Mouse (Mus musculus): ENCODE measurements around the gene Vsig2. TPM values are rescaled to one million over a fixed set of nuclear protein-coding genes. Genes with fewer than 3 reads are reported as not detected.
A peak's percentile ranks its signal among the peaks of the same experiment; 100 is the strongest.

The Vsig2 gene
- polyA plus RNA-seq, 1 experiment from 2014 or later: 3.1 TPM

DNA sequence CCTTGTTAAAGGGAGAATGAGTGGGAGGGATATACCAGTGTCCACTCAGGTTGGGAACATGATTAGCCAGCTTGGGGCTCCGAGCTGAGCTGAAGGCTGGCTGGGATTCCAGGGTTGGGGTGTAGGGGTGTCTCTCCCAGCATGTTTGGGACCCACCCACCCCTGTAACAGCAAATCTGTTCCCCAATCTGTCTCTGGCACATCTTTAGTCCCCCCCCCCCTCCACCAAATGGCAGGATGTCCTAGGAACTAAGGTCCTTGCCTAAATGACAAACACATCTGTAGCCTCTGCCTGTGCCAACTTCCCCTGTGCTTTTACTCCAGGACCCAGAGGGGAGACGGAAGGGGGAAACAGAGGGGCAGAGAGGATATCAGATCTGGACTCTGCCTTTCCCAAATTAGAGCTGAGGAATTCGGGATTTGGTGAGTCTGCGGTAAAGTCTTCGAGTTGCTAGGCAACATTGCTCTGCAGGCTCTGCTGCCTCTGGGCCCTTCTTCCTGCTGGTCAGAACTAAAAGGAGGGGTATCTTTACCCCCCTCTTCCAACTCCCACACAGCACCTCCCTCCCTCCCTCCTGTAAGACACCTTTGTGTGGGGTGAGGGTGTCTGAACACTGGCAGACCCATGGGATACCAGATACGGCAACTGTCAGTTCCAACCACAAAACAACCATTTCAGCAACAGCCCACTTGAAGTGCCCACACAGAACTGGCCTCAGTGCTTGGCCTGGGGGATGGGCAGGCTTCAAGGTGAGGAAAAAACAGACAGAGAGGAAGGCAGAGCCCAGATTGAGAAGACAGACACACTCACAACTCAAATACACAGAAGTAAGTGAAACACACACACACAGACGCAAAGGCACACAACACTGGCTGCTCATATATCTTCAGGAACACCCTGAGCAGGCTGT is 16.0 kb downstream of the Vsig2 start, which contains the start of gene Siae:
Siae (plus strand) TSS at position 861 of the 911 bp plus-strand sequence.
- Histone ChIP-seq H3K9me3 (ENCODE audit: control insufficient read depth, low read length) (no peaks in the 10 kb centered on the region), H3K27me3 (replicated peaks; ENCODE audit: control insufficient read depth, insufficient read depth, low read length) (peaks cover 30% of the 10 kb centered on the region), H3K4me1 (ENCODE audit: control insufficient read depth, insufficient read depth, low read length) (peaks cover 10% of the 10 kb centered on the region; the same call in 1 of the 2 replicates), H3K27ac (ENCODE audit: low read length) (no peak within 1 kb of the TSS), H3K9ac (ENCODE audit: low read depth, low read length) (no peak within 1 kb of the TSS), H3K4me3 (ENCODE audit: low read length) (no peak within 1 kb of the TSS), H3K4me2 (ENCODE audit: low read depth, low read length) (no peak within 1 kb of the TSS), H3K36me3 (ENCODE audit: control insufficient read depth, insufficient read depth, low read length) (no peaks in the 10 kb centered on the region)
- WGBS: 33% methylated on average over 7 of the region's 7 CpGs
- no peak for ATAC-seq

DNA sequence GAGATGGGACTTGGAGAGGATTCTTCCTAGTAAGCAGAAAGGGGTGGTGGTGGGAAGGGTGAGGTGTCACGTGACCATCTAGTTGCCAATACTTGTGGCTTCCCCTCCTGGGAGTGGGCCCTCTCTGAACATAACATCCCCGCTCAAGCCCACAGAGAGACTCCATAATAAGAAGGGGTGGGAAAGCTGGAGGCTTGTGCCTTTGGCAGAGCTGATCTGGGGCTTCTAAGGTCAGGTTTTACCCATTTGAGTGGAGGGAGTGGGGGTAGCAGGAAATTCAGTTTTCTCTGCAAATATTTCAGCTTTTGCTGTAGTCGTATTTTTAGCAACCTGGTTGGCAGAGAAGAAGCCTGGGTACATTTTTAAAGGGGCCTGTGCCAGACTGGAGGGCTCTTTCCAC is 17.3 kb downstream of the Vsig2 start:
- Histone ChIP-seq H3K36me3 (ENCODE audit: control insufficient read depth, insufficient read depth, low read length) (no peaks in the 10 kb centered on the region), H3K27ac (ENCODE audit: low read length) (no peak overlapping the region), H3K9ac (ENCODE audit: low read depth, low read length) (no peak overlapping the region), H3K4me3 (ENCODE audit: low read length) (no peak overlapping the region), H3K9me3 (ENCODE audit: control insufficient read depth, low read length) (no peaks in the 10 kb centered on the region), H3K4me2 (ENCODE audit: low read depth, low read length) (no peak overlapping the region), H3K4me1 (ENCODE audit: control insufficient read depth, insufficient read depth, low read length) (peaks cover 10% of the 10 kb centered on the region; the same call in 1 of the 2 replicates), H3K27me3 (replicated peaks; ENCODE audit: control insufficient read depth, insufficient read depth, low read length) (peaks cover 18% of the 10 kb centered on the region; the same call in 1 of the 2 replicates)
- no peak for ATAC-seq
- 69% methylated on average over 3 of the region's 3 CpGs for WGBS

DNA sequence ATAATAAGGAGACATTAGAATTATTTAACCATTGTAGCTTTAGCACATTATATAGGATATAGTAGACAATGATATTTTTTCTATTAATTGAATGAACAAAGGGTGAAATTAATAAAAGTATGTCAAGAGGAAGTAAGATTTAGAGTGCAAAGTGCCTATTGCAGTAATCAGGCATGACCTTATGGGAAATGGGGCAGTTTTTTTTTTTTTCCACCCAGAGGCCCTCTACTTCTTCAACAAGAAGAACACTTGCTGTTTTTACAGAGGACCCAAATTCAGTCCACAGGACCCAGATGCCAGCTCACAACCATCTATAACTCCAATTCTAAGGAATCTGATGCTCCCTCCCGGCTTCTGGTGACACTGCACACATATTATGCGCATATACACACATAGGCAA is 21.6 kb downstream of the Vsig2 start:
- Histone ChIP-seq H3K36me3 (ENCODE audit: control insufficient read depth, insufficient read depth, low read length) (no peaks in the 10 kb centered on the region), H3K4me2 (ENCODE audit: low read depth, low read length) (no peak overlapping the region), H3K27me3 (replicated peaks; ENCODE audit: control insufficient read depth, insufficient read depth, low read length) (no peaks in the 10 kb centered on the region), H3K4me3 (ENCODE audit: low read length) (no peak overlapping the region), H3K9me3 (ENCODE audit: control insufficient read depth, low read length) (no peaks in the 10 kb centered on the region), H3K9ac (ENCODE audit: low read depth, low read length) (no peak overlapping the region), H3K4me1 (ENCODE audit: control insufficient read depth, insufficient read depth, low read length) (no peaks in the 10 kb centered on the region), H3K27ac (ENCODE audit: low read length) (no peak overlapping the region)
- no peak for ATAC-seq
- 85% methylated on average over 2 of the region's 2 CpGs for WGBS

DNA sequence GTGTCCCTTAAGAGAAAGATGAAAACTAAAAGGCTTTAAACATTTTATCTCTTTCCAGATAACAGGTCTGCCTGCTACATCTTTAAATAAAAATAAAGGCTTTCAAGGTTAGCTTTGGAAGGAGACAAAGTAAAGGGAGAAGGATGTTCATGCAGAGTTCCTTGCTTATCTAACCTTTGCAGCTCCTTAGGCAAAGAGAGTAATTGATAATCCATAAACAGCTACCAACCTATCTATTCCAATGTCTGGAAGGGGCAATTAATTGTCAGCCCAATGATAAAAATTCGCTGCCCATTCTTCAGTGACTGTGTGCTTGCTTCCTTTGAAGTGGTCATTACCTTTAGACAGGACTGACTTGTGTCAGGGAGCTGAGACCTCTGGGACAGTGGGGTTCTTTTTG is 24.8 kb downstream of the Vsig2 start:
- no peak overlapping the region for H3K9ac ChIP-seq (ENCODE audit: low read depth, low read length)
- H3K27ac ChIP-seq (ENCODE audit: low read length): no peak overlapping the region
- no peak for ATAC-seq
- H3K4me2 ChIP-seq (ENCODE audit: low read depth, low read length): no peak overlapping the region
- no peaks in the 10 kb centered on the region for H3K27me3 ChIP-seq (replicated peaks; ENCODE audit: control insufficient read depth, insufficient read depth, low read length)
- H3K9me3 ChIP-seq (ENCODE audit: control insufficient read depth, low read length): no peaks in the 10 kb centered on the region
- peaks cover 10% of the 10 kb centered on the region for H3K4me1 ChIP-seq (ENCODE audit: control insufficient read depth, insufficient read depth, low read length)
- WGBS: 38% methylated on average over 1 of the region's 1 CpGs
- H3K36me3 ChIP-seq (ENCODE audit: control insufficient read depth, insufficient read depth, low read length): no peaks in the 10 kb centered on the region
- H3K4me3 ChIP-seq (ENCODE audit: low read length): no peak overlapping the region

DNA sequence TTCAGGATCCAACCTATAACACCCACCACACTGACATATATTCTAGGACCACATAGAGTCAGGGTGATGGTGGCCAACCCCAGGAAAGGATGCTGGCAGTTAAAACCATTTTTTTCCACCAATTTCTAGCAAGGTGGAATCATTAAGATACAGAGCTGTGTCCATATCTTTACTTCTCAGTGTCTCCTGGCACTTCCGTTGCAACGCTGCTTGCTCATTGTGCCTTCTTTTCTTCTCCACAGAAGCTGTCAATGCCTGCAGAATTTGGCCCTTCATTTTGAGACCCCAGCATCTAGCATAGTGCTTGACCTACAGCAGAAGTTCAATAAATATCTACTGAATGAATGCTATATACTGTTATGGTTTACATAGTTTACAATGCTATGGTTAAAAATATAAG is 28.0 kb downstream of the Vsig2 start:
- no peak overlapping the region for H3K9ac ChIP-seq (ENCODE audit: low read depth, low read length)
- H3K4me1 ChIP-seq (ENCODE audit: control insufficient read depth, insufficient read depth, low read length): peaks cover 13% of the 10 kb centered on the region
- no peak for ATAC-seq
- 90% methylated on average over 2 of the region's 2 CpGs for WGBS
- no peaks in the 10 kb centered on the region for H3K36me3 ChIP-seq (ENCODE audit: control insufficient read depth, insufficient read depth, low read length)
- H3K27me3 ChIP-seq (replicated peaks; ENCODE audit: control insufficient read depth, insufficient read depth, low read length): no peaks in the 10 kb centered on the region
- no peaks in the 10 kb centered on the region for H3K9me3 ChIP-seq (ENCODE audit: control insufficient read depth, low read length)
- no peak overlapping the region for H3K4me3 ChIP-seq (ENCODE audit: low read length)
- no peak overlapping the region for H3K4me2 ChIP-seq (ENCODE audit: low read depth, low read length)
- no peak overlapping the region for H3K27ac ChIP-seq (ENCODE audit: low read length)

DNA sequence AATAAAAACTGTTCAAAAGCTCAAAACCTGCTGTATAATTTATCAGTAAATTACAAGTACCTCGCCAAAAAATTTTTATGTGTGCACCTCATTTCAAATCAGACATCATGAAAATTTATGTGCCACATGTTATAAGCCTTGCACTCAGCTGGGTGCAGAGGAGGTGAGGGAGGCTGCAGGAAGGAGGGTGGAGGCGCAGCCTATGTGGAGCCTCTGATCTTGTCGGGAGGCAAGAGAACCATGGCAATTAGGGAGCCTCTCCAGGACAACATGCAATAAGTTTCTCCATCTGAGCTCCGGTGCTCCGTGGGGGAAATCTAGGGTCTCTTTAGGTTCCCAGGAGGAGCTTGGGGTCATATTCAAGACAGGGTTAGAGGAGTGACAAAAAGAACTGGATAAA is 28.4 kb downstream of the Vsig2 start:
- WGBS: 47% methylated on average over 5 of the region's 5 CpGs
- no peaks in the 10 kb centered on the region for H3K27me3 ChIP-seq (replicated peaks; ENCODE audit: control insufficient read depth, insufficient read depth, low read length)
- H3K4me1 ChIP-seq (ENCODE audit: control insufficient read depth, insufficient read depth, low read length): peaks cover 13% of the 10 kb centered on the region
- H3K9ac ChIP-seq (ENCODE audit: low read depth, low read length): no peak overlapping the region
- H3K4me3 ChIP-seq (ENCODE audit: low read length): no peak overlapping the region
- no peaks in the 10 kb centered on the region for H3K36me3 ChIP-seq (ENCODE audit: control insufficient read depth, insufficient read depth, low read length)
- H3K27ac ChIP-seq (ENCODE audit: low read length): no peak overlapping the region
- H3K9me3 ChIP-seq (ENCODE audit: control insufficient read depth, low read length): no peaks in the 10 kb centered on the region
- H3K4me2 ChIP-seq (ENCODE audit: low read depth, low read length): 0 out of 2 replicates have a peak overlapping the region, but pooled peaks have one; percentile 28
- ATAC-seq: no peak

DNA sequence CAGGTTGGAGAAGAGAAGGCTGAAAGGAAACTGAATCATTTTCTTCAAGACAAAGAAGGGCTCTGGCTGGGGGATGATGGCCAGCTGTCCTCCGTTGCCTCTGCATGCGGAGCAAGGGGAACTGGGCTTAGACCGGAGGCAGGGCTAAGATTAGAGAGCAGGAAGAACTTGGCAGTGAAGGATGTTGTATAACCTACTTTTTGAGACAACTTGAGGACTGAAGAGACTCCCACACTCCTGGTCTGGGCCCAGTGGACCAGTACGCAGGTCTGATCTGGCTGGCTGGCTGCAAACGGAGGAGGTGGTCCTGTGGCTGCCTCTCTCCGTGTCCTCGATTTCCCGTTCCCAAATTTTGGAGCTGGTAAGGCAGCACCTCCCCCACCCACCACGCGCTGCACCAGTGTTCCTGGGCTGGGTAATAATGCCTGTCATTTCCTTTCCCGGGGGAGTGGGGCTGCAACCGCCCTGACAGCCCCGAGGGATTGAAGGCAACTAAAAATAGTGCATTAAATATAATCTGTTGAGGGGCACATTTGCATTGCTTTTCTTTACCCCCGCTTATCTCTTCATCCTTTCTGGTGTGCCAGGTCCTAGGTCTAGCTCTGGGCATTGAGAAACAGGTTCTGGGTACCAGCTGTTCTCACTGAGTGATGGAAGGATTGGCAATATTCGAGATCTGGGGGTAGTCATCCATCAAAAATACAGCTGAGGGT is 29.0 kb downstream of the Vsig2 start:
- Histone ChIP-seq H3K4me1 (ENCODE audit: control insufficient read depth, insufficient read depth, low read length) (peaks cover 13% of the 10 kb centered on the region), H3K4me3 (ENCODE audit: low read length) (no peak overlapping the region), H3K27ac (ENCODE audit: low read length) (no peak overlapping the region), H3K4me2 (ENCODE audit: low read depth, low read length) (peak overlapping the region; percentile 28; the same call in 1 of the 2 replicates), H3K36me3 (ENCODE audit: control insufficient read depth, insufficient read depth, low read length) (no peaks in the 10 kb centered on the region), H3K9ac (ENCODE audit: low read depth, low read length) (no peak overlapping the region), H3K9me3 (ENCODE audit: control insufficient read depth, low read length) (no peaks in the 10 kb centered on the region), H3K27me3 (replicated peaks; ENCODE audit: control insufficient read depth, insufficient read depth, low read length) (no peaks in the 10 kb centered on the region)
- WGBS: 26% methylated on average over 15 of the region's 15 CpGs
- peak; percentile 35 for ATAC-seq

DNA sequence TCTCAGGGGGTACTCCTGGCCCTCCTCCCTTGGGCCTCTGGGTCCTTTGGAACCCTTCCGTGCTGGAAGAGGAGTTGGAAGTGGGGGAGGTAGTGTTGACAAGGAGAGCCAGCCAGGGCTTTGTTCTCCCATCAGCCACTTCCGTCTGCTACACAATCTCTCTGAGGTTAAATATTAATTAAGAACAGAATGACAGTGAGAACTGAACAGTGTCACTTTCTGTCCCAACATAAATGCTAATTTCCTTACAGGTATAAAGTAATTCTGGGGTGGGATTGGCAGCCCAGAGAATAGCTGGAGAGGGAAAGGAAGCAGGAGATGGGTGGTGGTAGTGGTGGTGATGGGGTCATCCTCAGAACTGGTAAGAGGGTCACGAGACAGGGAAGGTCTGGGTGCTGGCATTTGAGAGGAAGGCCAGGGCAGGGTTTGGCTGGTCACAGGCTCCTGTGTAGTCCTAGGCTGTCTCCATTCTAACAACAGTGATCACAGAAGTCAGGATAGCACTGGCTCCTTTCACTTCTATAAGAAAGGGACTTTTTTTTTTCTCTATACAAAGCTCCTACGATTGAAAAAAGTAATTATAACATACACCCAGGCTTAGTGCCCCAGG is 29.7 kb downstream of the Vsig2 start:
- WGBS: 37% methylated on average over 4 of the region's 4 CpGs
- Histone ChIP-seq H3K9ac (ENCODE audit: low read depth, low read length) (no peak overlapping the region), H3K4me3 (ENCODE audit: low read length) (no peak overlapping the region), H3K4me1 (ENCODE audit: control insufficient read depth, insufficient read depth, low read length) (peaks cover 13% of the 10 kb centered on the region), H3K27ac (ENCODE audit: low read length) (peak overlapping the region; percentile 56; the same call in 1 of the 2 replicates), H3K9me3 (ENCODE audit: control insufficient read depth, low read length) (no peaks in the 10 kb centered on the region), H3K4me2 (ENCODE audit: low read depth, low read length) (0 out of 2 replicates have a peak overlapping the region, but pooled peaks have one; percentile 28), H3K27me3 (replicated peaks; ENCODE audit: control insufficient read depth, insufficient read depth, low read length) (no peaks in the 10 kb centered on the region), H3K36me3 (ENCODE audit: control insufficient read depth, insufficient read depth, low read length) (no peaks in the 10 kb centered on the region)
- ATAC-seq: peak; percentile 81

DNA sequence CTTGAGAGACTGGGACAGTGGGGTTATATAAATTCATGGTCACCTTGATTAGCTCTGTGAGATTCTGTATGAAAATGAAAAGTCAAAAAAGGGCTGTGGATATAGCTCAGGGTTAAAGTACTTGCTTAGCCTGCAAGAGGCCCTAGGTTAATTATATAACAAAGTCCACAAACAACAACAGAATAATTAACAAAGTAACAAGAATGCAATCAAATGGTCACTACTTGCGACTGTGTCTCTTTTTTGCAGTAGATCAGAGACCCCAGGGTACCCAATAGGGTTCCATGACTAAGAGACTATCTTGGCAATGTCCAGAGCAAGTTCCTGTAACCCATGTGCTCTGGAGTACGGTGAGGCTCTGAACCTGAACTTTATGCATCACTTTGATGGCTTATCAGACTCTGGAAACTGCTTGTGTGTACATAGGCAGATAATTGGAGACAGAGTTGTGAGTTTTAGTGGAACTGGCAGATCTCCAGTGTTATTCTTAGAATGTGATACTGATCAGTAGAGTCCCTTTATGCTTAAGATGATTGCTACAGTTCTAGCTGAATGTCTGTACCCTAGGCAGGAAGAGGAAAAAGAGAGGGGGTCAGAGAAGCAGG is 30.3 kb downstream of the Vsig2 start:
- H3K27ac ChIP-seq (ENCODE audit: low read length): 0 out of 2 replicates have a peak overlapping the region, but pooled peaks have one; percentile 27
- ATAC-seq: peak; percentile 81
- H3K4me3 ChIP-seq (ENCODE audit: low read length): no peak overlapping the region
- H3K4me2 ChIP-seq (ENCODE audit: low read depth, low read length): no peak overlapping the region
- 60% methylated on average over 2 of the region's 2 CpGs for WGBS
- H3K9ac ChIP-seq (ENCODE audit: low read depth, low read length): no peak overlapping the region
- no peaks in the 10 kb centered on the region for H3K36me3 ChIP-seq (ENCODE audit: control insufficient read depth, insufficient read depth, low read length)
- no peaks in the 10 kb centered on the region for H3K27me3 ChIP-seq (replicated peaks; ENCODE audit: control insufficient read depth, insufficient read depth, low read length)
- no peaks in the 10 kb centered on the region for H3K9me3 ChIP-seq (ENCODE audit: control insufficient read depth, low read length)
- peaks cover 13% of the 10 kb centered on the region for H3K4me1 ChIP-seq (ENCODE audit: control insufficient read depth, insufficient read depth, low read length)

Measured in intestine, embryonic 16.5 days (tissue).